Mouse (Mus musculus): Measurements from ENCODE around the gene Spata18. TPM values are rescaled to one million over a fixed set of nuclear protein-coding genes. Genes with fewer than 3 reads are reported as not detected.

Gene Spata18
- polyA plus RNA-seq, 1 experiment: not detected

- H3K4me3 ChIP-seq: no peak overlapping the region
- H3K79me2 ChIP-seq (ENCODE audit: control insufficient read depth, insufficient read depth): no peaks in the 10 kb centered on the region
- TF ChIP-seq MYOD1 (IDR thresholded peaks at IDR 0.05; ENCODE audit: control insufficient read depth in 1 of 3, insufficient read length in 2 of 3, low read depth in 2 of 3) (no peak), POLR2A (IDR thresholded peaks at IDR 0.05; ENCODE audit: insufficient read length, low read depth) (no peak), MAX (IDR thresholded peaks at IDR 0.05; ENCODE audit: low read depth) (no peak), REST (IDR thresholded peaks at IDR 0.05; ENCODE audit: insufficient read depth, insufficient read length) (no peak), E2F4 (IDR thresholded peaks at IDR 0.05; ENCODE audit: insufficient read depth) (no peak), SRF (IDR thresholded peaks at IDR 0.05; ENCODE audit: control insufficient read depth, insufficient read length, low read depth) (no peak), POLR2AphosphoS2 (IDR thresholded peaks at IDR 0.05; ENCODE audit: insufficient read length, low read depth) (no peak), CEBPB (IDR thresholded peaks at IDR 0.05; ENCODE audit: insufficient read depth, poor library complexity, severe bottlenecking) (no peak), MYOG (IDR thresholded peaks at IDR 0.05; ENCODE audit: control insufficient read depth in 1 of 3, insufficient read depth in 1 of 3, insufficient read length in 2 of 3, low read depth in 2 of 3) (no peak), TCF3 (IDR thresholded peaks at IDR 0.05; ENCODE audit: insufficient read length, low read depth) (no peak), TCF12 (IDR thresholded peaks at IDR 0.05; ENCODE audit: insufficient read depth, poor library complexity, severe bottlenecking) (no peak), USF1 (IDR thresholded peaks at IDR 0.05; ENCODE audit: low read depth) (no peak)
- no peaks in the 10 kb centered on the region for H3K36me3 ChIP-seq (ENCODE audit: control insufficient read depth, insufficient read depth)
- H3K27me3 ChIP-seq (ENCODE audit: control insufficient read depth, insufficient read depth, insufficient read length): no peaks in the 10 kb centered on the region
- no peak overlapping the region for H3K4me2 ChIP-seq (ENCODE audit: low read depth)
- no peak overlapping the region for H3ac ChIP-seq (ENCODE audit: control insufficient read depth, insufficient read length)
Observed at GRCm38 (mm10) chr5:73721682-73722282, 70.6 kb downstream of the Spata18 start.

DNA sequence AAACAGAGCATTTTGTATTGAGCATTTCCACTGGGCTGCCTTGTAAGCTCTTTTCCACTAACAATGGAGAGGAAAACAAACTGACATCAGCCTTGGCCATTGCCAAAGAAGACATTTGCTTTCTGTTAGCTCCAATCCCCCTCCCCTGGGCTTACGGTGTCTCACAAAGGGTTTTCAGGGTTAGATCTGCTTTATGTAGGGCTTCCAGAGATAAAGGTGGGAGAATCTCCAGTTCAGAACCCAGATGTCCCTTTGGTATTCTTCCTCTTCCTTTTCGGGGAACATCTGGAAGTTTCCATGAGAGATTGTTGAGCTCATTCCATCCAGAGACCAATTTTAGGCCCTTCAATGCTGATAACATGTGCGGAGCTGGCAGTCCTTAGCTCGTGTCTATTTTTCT lies 74.8 kb downstream of the Spata18 start:
- Histone ChIP-seq H3ac (ENCODE audit: control insufficient read depth, insufficient read length) (no peak overlapping the region), H3K27me3 (ENCODE audit: control insufficient read depth, insufficient read depth, insufficient read length) (no peaks in the 10 kb centered on the region), H3K79me2 (ENCODE audit: control insufficient read depth, insufficient read depth) (no peaks in the 10 kb centered on the region), H3K36me3 (ENCODE audit: control insufficient read depth, insufficient read depth) (no peaks in the 10 kb centered on the region), H3K4me3 (no peak overlapping the region), H3K4me2 (ENCODE audit: low read depth) (no peak overlapping the region)
- TF ChIP-seq E2F4 (IDR thresholded peaks at IDR 0.05; ENCODE audit: insufficient read depth): no peak

DNA sequence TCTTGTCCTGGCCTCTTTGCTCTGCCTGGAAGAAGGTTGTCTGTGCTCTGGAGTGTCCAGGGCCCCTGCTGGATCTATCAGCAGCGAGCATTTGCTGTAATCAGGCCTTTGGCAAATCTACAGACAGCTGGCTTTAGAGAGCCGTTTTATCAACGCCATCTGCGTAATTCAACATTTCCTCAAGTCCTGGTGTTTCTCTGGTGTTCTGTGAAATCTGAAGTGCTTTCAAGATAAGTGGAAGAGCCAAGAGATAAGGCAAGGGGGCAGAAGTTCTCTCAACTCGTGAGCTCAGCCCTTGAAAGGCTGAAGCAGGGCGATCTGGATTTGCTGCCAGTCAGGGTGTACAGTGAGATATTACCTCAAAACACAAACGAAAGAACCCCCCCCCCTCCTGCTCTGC lies 77.5 kb downstream of the Spata18 start:
- TF ChIP-seq MYOD1 (IDR thresholded peaks at IDR 0.05; ENCODE audit: control insufficient read depth in 1 of 3, insufficient read length in 2 of 3, low read depth in 2 of 3) (no peak), TCF3 (IDR thresholded peaks at IDR 0.05; ENCODE audit: insufficient read length, low read depth) (no peak), USF1 (IDR thresholded peaks at IDR 0.05; ENCODE audit: low read depth) (no peak), POLR2A (IDR thresholded peaks at IDR 0.05; ENCODE audit: insufficient read length, low read depth) (no peak), MAX (IDR thresholded peaks at IDR 0.05; ENCODE audit: low read depth) (no peak), TCF12 (IDR thresholded peaks at IDR 0.05; ENCODE audit: insufficient read depth, poor library complexity, severe bottlenecking) (no peak), MYOG (IDR thresholded peaks at IDR 0.05; ENCODE audit: control insufficient read depth in 1 of 3, insufficient read depth in 1 of 3, insufficient read length in 2 of 3, low read depth in 2 of 3) (no peak), CEBPB (IDR thresholded peaks at IDR 0.05; ENCODE audit: insufficient read depth, poor library complexity, severe bottlenecking) (no peak), E2F4 (IDR thresholded peaks at IDR 0.05; ENCODE audit: insufficient read depth) (no peak), REST (IDR thresholded peaks at IDR 0.05; ENCODE audit: insufficient read depth, insufficient read length) (no peak), POLR2AphosphoS2 (IDR thresholded peaks at IDR 0.05; ENCODE audit: insufficient read length, low read depth) (no peak), SRF (IDR thresholded peaks at IDR 0.05; ENCODE audit: control insufficient read depth, insufficient read length, low read depth) (no peak)
- Histone ChIP-seq H3ac (ENCODE audit: control insufficient read depth, insufficient read length) (no peak overlapping the region), H3K27me3 (ENCODE audit: control insufficient read depth, insufficient read depth, insufficient read length) (no peaks in the 10 kb centered on the region), H3K4me2 (ENCODE audit: low read depth) (no peak overlapping the region), H3K4me3 (no peak overlapping the region), H3K79me2 (ENCODE audit: control insufficient read depth, insufficient read depth) (no peaks in the 10 kb centered on the region), H3K36me3 (ENCODE audit: control insufficient read depth, insufficient read depth) (no peaks in the 10 kb centered on the region)

Other genes with a start within 250 kb of the Spata18 start
- gene Cwh43, start 245.3 kb upstream of the Spata18 start, polyA plus RNA-seq (2012; fragmentation: generic; extraction: Trizol): 0.02 TPM
- 5.3 TPM for gene Dcun1d4, start 170.4 kb upstream of the Spata18 start, polyA plus RNA-seq (2012; fragmentation: generic; extraction: Trizol)
- gene Lrrc66, start 18.9 kb upstream of the Spata18 start, polyA plus RNA-seq (2012; fragmentation: generic; extraction: Trizol): not detected
- 45.7 TPM for gene Sgcb, start 3.6 kb upstream of the Spata18 start, polyA plus RNA-seq (2012; fragmentation: generic; extraction: Trizol)

Data from myocyte (in vitro differentiated cells).